Mouse (Mus musculus): Measurements from ENCODE around the gene Calr3. TPM values are rescaled to one million over a fixed set of nuclear protein-coding genes. Genes with fewer than 3 reads are reported as not detected.

The Calr3 gene
- 0.09 and 0.21 TPM in 2 replicates for polyA plus RNA-seq (2012; rRNA removed)
- polyA plus RNA-seq (2014; fragmentation: Nextera tagmentation; extraction: Ambion mirVana) = 0.53 and 0.83 TPM in 2 replicates

GRCm38 (mm10) chr8:72443338-72443993 lies at the start of gene Calr3, which contains the start of gene 1700030K09Rik:
Gene Calr3, minus strand, starts transcription at chr8:72443870.
Gene 1700030K09Rik, plus strand, starts transcription at chr8:72443880.
- no peak within 1 kb of the TSS; the same call in 1 of the 2 replicates for H3K27ac ChIP-seq
- DNase-seq (ENCODE audit: low read depth in 3 of 3, low spot score in 3 of 3) (peak; percentile 94 to 96 (median 96)), ATAC-seq (ENCODE audit: insufficient read depth) (peak; percentile 98)
- WGBS (ENCODE audit: insufficient replicate concordance) = 6% methylated on average over 34 of the region's 34 CpGs
- no peaks in the 10 kb centered on the region for H3K36me3 ChIP-seq (replicated peaks; ENCODE audit: control insufficient read depth, insufficient read depth, low read depth)
- H3K4me2 ChIP-seq (ENCODE audit: low read depth) = peak within 1 kb of the TSS; percentile 81
- peak within 1 kb of the TSS; percentile 55 to 70 for H3K4me3 ChIP-seq (ENCODE audit: insufficient read depth in 1 of 2, low read depth in 2 of 2, low read length in 2 of 2)
- no peaks in the 10 kb centered on the region for H3K27me3 ChIP-seq (ENCODE audit: control insufficient read depth, insufficient read depth, low read length)
- H3K4me1 ChIP-seq (replicated peaks; ENCODE audit: control insufficient read depth in 2 of 2, insufficient read depth in 2 of 2, low read length in 1 of 2) = peaks cover 3 to 10% of the 10 kb centered on the region in 2 experiments; a peak in 3 of 4 replicates
- TF ChIP-seq EP300 (IDR thresholded peaks at IDR 0.05; ENCODE audit: low read depth) (no peak), CTCF (IDR thresholded peaks at IDR 0.05; ENCODE audit: low read depth) (no peak)
- no peaks in the 10 kb centered on the region for H3K9me3 ChIP-seq (ENCODE audit: control insufficient read depth, low read length)
- peak within 1 kb of the TSS; percentile 59 for H3K9ac ChIP-seq (replicated peaks)

DNA sequence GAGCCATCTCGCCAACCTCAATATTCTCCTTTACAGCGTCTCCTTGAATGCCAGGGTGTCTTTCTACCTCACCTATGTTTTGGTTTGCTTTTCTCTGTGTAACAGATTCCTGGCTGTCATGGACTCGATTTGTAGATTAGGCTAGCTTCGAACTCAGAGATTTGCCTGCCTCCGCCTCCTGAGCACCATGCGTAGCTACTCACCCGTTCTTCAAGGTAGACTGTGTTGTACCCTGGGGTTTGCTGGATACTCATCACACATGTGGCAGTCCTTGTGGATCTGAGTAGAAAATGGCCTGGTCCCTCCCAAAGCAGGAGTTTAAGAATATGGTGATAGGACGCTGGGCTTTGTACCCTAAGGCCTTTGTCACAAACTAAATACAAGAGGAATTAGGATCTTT lies 49.7 kb upstream of the Calr3 start:
- peaks cover 9 to 17% of the 10 kb centered on the region in 2 experiments for H3K4me1 ChIP-seq (replicated peaks; ENCODE audit: control insufficient read depth in 2 of 2, insufficient read depth in 2 of 2, low read length in 1 of 2)
- peaks cover 18% of the 10 kb centered on the region for H3K36me3 ChIP-seq (replicated peaks; ENCODE audit: control insufficient read depth, insufficient read depth, low read depth)
- DNase-seq (ENCODE audit: low read depth in 3 of 3, low spot score in 3 of 3) (no peak), ATAC-seq (ENCODE audit: insufficient read depth) (no peak)
- H3K27me3 ChIP-seq (ENCODE audit: control insufficient read depth, insufficient read depth, low read length) = no peaks in the 10 kb centered on the region
- H3K4me3 ChIP-seq (ENCODE audit: insufficient read depth in 1 of 2, low read depth in 2 of 2, low read length in 2 of 2) = peak overlapping the region; percentile 74 to 90
- no peaks in the 10 kb centered on the region for H3K9me3 ChIP-seq (ENCODE audit: control insufficient read depth, low read length)
- H3K4me2 ChIP-seq (ENCODE audit: low read depth) = peak overlapping the region; percentile 97
- H3K27ac ChIP-seq = peak overlapping the region; percentile 59
- 10% methylated on average over 8 of the region's 8 CpGs for WGBS (ENCODE audit: insufficient replicate concordance)
- H3K9ac ChIP-seq (replicated peaks) = peak overlapping the region; percentile 79
- TF ChIP-seq CTCF (IDR thresholded peaks at IDR 0.05; ENCODE audit: low read depth) = no peak
- TF ChIP-seq EP300 (IDR thresholded peaks at IDR 0.05; ENCODE audit: low read depth) = no peak

DNA sequence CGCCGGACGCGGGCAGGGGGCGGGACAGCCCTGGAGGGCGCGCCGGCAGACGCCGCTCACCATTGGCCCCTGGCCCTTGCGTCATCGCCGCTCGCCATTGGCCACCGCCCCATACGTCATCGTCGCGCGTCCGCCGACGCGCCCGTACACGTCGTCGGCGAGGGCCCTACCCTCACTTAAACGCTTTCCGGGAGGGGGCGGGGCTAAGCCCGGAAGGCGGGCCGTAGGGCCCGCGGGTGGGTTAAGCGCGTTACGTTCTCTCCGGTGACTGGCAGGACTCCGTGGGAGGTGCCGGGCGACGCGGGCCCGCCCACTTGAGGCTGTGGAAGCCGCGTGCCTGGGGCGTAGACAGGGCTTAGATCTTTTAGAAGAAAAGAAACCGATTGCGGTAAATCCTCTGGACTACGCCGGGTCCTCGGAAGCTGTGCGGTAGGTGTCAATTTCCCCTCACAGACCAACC lies 49.0 kb upstream of the Calr3 start:
- Histone ChIP-seq H3K4me2 (ENCODE audit: low read depth) (peak overlapping the region; percentile 97), H3K36me3 (replicated peaks; ENCODE audit: control insufficient read depth, insufficient read depth, low read depth) (peaks cover 25% of the 10 kb centered on the region), H3K4me1 (replicated peaks; ENCODE audit: control insufficient read depth in 2 of 2, insufficient read depth in 2 of 2, low read length in 1 of 2) (peaks cover 9 to 17% of the 10 kb centered on the region in 2 experiments), H3K27me3 (ENCODE audit: control insufficient read depth, insufficient read depth, low read length) (no peaks in the 10 kb centered on the region), H3K4me3 (ENCODE audit: insufficient read depth in 1 of 2, low read depth in 2 of 2, low read length in 2 of 2) (peak overlapping the region; percentile 90 to 94), H3K9me3 (ENCODE audit: control insufficient read depth, low read length) (no peaks in the 10 kb centered on the region), H3K9ac (replicated peaks) (peak overlapping the region; percentile 89), H3K27ac (peak overlapping the region; percentile 59)
- DNase-seq (ENCODE audit: low read depth in 3 of 3, low spot score in 3 of 3) = peak; percentile 98 to 99 (median 98)
- peak; percentile 98 for ATAC-seq (ENCODE audit: insufficient read depth)
- WGBS (ENCODE audit: insufficient replicate concordance) = under 1% methylated on average over 46 of the region's 56 CpGs
- no peak for TF ChIP-seq CTCF (IDR thresholded peaks at IDR 0.05; ENCODE audit: low read depth)
- TF ChIP-seq EP300 (IDR thresholded peaks at IDR 0.05; ENCODE audit: low read depth) = no peak

GRCm38 (mm10) chr8:72491680-72492621 lies 48.3 kb upstream of the Calr3 start, which contains the start of gene Slc35e1:
Gene Slc35e1, minus strand, starts transcription at chr8:72492614.
- DNase-seq (ENCODE audit: low read depth in 3 of 3, low spot score in 3 of 3) (peak in 2 of 3 experiments; percentile 23 to 31), ATAC-seq (ENCODE audit: insufficient read depth) (peak; percentile 47)
- Histone ChIP-seq H3K9ac (replicated peaks) (peak within 1 kb of the TSS; percentile 89), H3K27me3 (ENCODE audit: control insufficient read depth, insufficient read depth, low read length) (no peaks in the 10 kb centered on the region), H3K9me3 (ENCODE audit: control insufficient read depth, low read length) (no peaks in the 10 kb centered on the region), H3K4me1 (replicated peaks; ENCODE audit: control insufficient read depth in 2 of 2, insufficient read depth in 2 of 2, low read length in 1 of 2) (peaks cover 9 to 17% of the 10 kb centered on the region in 2 experiments), H3K4me3 (ENCODE audit: insufficient read depth in 1 of 2, low read depth in 2 of 2, low read length in 2 of 2) (peak within 1 kb of the TSS; percentile 90 to 94), H3K4me2 (ENCODE audit: low read depth) (peak within 1 kb of the TSS; percentile 97), H3K27ac (peak within 1 kb of the TSS; percentile 72), H3K36me3 (replicated peaks; ENCODE audit: control insufficient read depth, insufficient read depth, low read depth) (peaks cover 25% of the 10 kb centered on the region)
- under 1% methylated on average over 87 of the region's 98 CpGs for WGBS (ENCODE audit: insufficient replicate concordance)
- TF ChIP-seq EP300 (IDR thresholded peaks at IDR 0.05; ENCODE audit: low read depth) = no peak
- 0 out of 2 replicates have a peak, but pooled peaks have one; percentile 7 for TF ChIP-seq CTCF (IDR thresholded peaks at IDR 0.05; ENCODE audit: low read depth)

Measured in liver, embryonic 14.5 days (tissue).